Mouse (Mus musculus): ENCODE results near the gene Adarb2.

The Adarb2 gene

DNA sequence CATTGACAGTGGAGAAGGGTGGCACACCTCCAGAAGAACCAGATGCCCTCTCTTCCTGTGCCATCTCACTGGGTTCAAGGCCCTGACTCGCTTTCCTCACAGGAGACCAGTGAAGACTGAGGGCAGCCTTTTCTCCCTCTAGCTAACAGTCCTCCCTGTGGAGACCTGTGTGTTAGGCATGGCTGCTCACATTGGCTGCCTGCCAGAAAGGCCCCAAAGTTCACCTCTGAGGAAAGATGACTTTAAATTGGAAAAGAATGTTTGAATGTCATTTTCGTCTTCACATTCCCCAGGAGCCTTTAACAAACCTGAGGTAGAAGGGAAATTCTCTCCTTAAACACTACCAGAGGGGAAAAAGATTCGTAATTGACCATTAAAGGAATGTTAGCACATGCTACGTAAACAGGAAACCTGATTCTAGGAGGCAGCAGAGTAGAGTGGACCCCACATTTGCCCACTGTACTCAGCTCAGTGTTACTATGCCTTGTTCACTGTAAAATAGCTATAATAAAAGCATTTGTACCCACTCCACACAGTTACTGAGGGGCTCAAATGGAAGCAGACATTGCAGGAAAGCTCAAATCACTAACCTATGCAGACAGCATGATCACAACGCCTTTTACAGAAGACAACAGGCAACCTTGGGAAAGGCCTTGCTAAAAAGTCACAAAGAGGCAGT lies 285.2 kb downstream of the Adarb2 start:
- no peak for ATAC-seq (ENCODE audit: low TSS enrichment)

GRCm38 (mm10) chr13:8493363-8493762 lies 290.7 kb downstream of the Adarb2 start:
- ATAC-seq (ENCODE audit: low TSS enrichment), result no peak

- no peak for ATAC-seq (ENCODE audit: low TSS enrichment)
These were observed 296.9 kb downstream of the Adarb2 start for GRCm38 (mm10) chr13:8499551-8499950.

DNA sequence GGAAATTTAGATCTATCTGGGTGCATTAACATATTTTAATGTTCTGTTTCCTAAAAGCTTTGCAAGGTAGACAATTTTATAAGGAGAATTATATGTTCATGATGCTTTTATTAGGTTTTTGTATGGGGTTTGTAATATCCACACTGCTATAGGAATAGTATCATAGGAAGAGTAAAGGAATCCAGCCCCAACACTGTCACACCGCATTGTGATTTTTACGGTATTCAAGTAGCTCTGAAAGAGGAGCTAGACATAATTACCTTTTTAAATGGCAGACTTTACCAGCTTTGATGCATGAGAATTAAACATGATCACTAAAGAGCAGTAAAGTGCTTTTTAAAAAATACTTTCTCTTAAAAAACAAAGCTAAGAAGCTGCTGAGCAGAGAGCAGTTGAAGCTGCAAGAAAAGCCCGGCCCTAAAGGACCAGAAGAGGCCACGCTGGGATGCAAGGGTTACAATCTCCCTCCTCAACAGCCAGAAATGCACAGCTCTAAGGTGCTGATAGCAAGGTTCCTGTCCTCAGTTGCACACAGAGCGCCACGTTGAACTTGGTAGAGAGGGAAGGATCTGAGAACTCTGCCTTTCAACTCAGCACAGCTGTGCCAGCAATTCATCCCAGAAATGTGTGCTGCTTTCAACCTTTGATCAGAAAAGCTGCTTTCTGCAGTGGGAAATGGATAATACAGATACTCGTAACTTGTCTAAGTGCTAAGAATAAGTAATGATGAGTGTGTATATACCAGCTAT lies 308.6 kb downstream of the Adarb2 start:
- ATAC-seq (ENCODE audit: low TSS enrichment), result no peak; the same call in 1 of the 2 replicates

DNA sequence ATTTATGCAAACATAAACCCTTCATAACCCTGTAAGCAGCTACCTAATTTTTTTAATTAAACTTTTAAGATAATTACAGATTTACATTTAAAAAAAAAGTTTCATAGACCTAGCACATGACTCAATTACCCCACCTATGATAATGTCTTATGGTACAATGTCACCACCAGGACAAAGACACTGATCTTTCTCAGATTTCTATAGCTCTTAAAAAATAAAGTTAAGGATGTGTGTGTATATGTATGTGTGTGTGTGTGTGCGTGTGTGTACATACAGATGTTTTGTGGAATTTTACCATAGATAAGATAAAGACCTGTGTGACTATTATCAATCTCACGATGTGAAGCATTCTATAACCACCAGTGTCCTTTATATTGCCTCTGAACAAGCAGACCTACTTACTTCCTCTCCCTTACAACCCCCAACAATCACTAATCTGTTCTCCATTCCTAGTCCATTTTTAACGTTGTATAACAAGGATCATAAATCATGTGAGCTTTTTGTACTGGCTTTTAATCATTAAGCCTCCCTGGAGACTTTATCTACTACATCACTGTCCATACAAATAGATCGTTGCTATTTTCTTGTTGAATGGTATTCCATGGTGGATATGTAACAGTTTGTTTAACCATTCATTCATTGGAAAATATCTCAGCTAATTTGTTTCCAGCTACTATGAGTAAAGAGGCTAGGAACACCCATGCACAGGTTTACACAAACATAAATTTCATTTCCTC lies 313.5 kb downstream of the Adarb2 start:
- ATAC-seq (ENCODE audit: low TSS enrichment), result no peak

DNA sequence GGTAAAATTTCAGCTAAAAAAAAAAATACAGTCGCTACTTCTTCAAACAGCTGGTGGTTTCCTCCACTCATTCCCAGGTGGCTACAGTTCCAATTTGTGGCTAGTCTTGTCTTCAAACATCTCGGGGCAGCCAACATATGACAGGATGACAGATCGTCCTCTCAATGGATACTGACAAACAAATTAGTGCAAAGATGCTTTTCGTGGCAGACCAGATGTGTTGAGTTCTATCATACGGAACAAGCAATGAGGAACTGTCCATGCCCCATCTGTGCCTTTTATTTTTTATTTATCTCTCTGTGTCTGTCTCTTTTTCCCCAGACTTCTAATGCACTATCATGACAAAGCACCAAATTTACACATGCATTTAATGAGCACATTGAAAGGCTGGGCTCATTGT lies 316.5 kb downstream of the Adarb2 start:
- ATAC-seq (ENCODE audit: low TSS enrichment), result no peak

- ATAC-seq (ENCODE audit: low TSS enrichment), result no peak
These were observed 323.3 kb downstream of the Adarb2 start for GRCm38 (mm10) chr13:8525748-8526631.

DNA sequence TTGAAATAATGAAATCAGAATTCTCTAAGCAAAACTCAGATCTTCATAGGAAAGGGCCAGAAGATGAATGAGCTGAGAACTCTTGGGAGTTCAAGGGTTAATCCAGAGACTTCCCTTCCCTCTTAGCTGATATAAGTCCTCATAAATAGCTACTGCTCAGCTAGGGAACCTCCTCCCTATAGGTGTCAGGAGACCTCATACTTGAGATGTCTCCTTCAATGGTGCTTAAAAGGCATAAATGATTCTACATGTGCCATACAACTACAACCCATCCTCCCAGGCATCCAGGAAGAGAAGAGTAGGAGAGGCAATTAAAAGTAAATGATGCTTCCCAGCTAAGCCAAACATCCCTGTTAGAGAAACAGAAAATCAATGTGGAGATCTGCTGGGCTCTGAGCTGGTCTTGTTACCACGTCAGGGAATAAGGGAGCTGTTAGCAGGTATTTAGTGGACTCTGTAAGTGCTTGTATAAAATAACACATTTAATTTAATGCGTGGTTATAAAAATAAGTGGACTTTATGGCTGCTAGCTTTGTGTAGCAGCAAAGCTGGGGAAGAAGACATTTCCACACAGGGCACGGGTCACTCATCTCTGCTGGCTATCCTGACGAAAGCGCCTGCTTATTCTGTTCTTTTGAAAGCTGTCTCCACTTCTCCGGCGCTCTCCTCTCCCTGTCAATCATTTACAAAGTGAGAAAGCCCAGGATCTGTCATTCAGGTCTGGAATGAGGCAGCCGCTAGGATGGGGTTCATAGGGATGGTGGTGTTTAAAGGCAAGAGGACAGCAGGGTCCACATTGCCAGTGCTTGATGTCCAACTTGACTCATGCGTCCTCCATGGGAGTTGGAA lies 331.8 kb downstream of the Adarb2 start:
- no peak for ATAC-seq (ENCODE audit: low TSS enrichment)

GRCm38 (mm10) chr13:8538481-8538880 lies 335.8 kb downstream of the Adarb2 start:
- ATAC-seq (ENCODE audit: low TSS enrichment), result peak; percentile 39

DNA sequence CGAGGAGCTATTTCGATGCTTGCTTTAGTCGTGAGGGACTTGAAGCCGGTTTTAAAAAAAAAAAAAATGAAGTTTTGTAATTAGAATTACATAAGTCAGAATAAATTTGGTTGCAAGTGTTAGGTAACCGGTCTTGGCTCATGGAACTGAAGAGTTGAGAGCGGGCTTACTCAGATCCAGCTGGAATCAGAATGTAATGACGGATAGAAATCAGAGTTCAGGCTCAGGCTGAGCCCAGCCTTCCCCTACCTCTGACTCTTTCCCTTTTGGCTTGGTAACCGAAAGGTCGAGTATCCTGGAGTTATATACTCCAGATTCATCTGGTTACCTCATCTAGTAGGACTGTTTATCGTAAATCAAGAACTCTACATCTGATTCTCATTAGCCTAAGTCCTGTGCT lies 336.2 kb downstream of the Adarb2 start:
- ATAC-seq (ENCODE audit: low TSS enrichment), result peak; percentile 32; the same call in 1 of the 2 replicates

DNA sequence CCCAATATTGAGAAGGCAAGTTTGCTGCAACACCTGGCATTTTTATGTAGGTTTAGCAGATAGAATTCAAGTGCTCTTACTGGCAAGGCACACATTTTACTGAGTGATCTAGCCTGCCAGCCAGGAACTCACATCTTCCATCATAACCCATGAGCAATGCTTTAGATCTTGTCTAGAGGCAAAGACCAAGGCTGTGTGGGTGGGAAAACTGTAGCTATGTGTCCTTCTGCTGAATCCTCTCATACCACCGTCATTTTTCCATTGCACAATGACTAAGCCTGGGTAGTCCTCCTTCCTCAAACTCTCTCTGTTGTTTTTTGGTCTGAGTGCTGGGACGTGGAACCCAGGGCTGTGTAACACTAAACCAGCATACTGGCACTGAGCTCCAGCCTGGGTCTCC lies 340.0 kb downstream of the Adarb2 start:
- peak; percentile 91 for ATAC-seq (ENCODE audit: low TSS enrichment)

GRCm38 (mm10) chr13:8552242-8552641 lies 349.6 kb downstream of the Adarb2 start:
- peak; percentile 90 for ATAC-seq (ENCODE audit: low TSS enrichment)

- no peak for ATAC-seq (ENCODE audit: low TSS enrichment)
These were observed 355.1 kb downstream of the Adarb2 start for GRCm38 (mm10) chr13:8557784-8558183.

DNA sequence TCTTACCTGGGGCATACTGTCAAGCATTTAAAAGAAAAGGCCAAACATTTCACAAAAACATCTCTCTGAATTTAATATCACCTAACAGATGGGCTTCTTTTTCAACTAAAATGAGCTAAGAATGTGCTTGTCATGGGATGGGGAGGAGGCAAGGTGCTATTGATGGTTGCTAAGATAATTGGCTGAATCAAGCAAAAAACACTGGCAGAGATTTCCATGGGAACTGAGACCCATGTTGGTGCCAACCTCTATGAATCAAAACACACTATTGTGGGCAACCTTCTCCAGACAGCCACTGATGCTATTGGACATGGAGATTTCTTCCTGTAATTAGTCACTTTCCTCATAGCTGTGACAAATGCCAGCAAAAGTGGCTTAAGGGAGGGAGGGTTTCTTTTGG lies 357.8 kb downstream of the Adarb2 start:
- ATAC-seq (ENCODE audit: low TSS enrichment), result peak; percentile 55; the same call in 1 of the 2 replicates

- ATAC-seq (ENCODE audit: low TSS enrichment), result no peak
These were observed 360.5 kb downstream of the Adarb2 start for GRCm38 (mm10) chr13:8563161-8563560.

DNA sequence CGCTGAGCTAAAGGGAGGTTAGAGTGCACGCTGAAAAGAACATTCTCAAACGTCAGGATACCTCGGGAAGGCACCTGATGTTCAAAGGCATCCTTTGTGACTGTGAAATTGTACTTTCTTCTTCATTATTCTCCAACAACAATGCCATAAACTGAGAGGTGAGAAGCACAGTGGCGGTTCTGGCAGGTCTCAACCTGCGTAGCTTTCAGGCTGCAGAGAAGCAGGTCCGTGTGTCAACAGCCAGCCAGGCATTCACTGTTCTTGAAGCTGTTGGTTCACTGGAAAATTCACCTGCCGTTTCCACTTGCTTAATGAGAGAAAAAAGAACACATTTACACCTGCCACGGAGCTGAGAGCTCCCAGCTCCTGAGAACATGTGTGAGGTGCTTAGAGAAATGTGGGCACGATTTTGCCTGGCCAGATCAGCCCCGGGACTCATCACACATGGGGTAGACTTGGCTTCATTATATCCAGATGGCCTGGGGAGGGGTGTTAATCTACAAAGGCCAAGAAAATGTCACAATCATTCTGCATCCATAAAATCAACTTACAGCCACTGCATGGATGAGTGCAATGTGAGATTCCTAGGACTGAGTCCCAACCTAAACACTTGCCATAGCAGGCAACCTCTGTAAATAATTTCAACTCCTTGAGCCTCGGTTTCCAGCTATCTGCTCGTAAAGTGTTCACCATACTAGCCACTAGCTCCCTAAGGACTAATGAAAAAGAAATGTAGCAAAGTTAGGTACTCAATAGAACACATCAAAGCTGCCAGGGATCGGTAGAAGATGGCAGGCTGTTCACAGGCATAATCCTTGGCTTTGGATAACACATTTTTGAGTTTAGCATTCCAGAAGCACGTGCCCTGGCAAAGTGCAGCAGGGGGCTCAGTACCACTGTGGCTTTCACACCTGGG lies 364.7 kb downstream of the Adarb2 start:
- ATAC-seq (ENCODE audit: low TSS enrichment), result no peak

DNA sequence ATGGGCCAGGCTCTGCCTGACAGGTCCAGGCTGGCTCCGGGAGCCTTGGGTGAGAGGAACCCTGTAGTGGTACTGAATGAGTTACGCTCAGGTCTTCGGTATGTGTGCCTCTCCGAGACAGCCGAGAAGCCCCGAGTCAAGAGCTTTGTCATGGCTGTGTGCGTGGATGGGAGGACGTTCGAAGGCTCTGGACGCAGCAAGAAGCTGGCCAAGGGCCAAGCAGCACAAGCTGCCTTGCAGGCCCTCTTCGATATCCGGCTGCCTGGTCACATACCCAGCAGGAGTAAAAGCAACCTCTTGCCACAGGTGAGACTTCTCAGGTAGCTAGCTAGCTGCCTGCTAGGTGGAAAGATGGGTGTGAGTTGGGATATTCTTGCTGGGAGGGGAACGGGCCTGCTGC lies 367.6 kb downstream of the Adarb2 start:
- ATAC-seq (ENCODE audit: low TSS enrichment), result no peak

DNA sequence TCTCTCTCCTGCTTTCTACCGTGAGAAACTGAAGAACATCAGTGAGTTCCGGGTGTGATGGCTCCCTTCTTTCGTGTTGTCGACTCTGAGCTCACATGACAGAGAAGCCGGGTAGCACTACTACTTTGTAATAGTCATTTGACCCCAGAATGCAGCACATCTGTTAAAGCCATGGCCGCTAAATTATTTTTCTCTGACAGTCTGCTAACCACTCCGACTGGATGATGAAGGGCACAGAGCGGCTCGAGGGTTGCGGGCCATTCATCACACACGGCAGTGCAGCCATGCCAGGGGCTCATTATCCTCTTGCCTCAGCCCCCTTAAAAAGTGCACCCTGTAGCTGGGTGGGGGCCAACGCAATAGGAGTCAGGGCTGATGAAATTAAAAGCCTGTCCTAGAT lies 371.2 kb downstream of the Adarb2 start:
- ATAC-seq (ENCODE audit: low TSS enrichment), result no peak

GRCm38 (mm10) chr13:8584257-8585005 lies 381.8 kb downstream of the Adarb2 start:
- no peak for ATAC-seq (ENCODE audit: low TSS enrichment)

Data from frontal cortex, adult (tissue).